Mouse (Mus musculus) liver, postnatal 0 days (tissue): ENCODE measurements around the gene Slc39a13. TPM values are rescaled to one million over a fixed set of nuclear protein-coding genes. Genes with fewer than 3 reads are reported as not detected.
"Not testable (repeated sequence)": the region's sequence is repeated elsewhere in the genome, so short reads cannot be mapped to it uniquely, and the experiment has no call there.

Experiments
- ATAC-seq: fragments of 200-750 bp; cut with Nextera tagmentation; 2 replicates; pipeline ENCODE4 v1.8.0; 2017; ENCODE audit warnings: mild to moderate bottlenecking, moderate library complexity
- DNase-seq: peaks from one replicate; pipeline ENCODE4 v3.0.0-alpha.2; 2016
- H3K27ac ChIP-seq: fragments of 300-500 bp; sonication (generic); 2 replicates; pipeline ENCODE4 v1.5.1; 2014; ENCODE audit warnings: antibody characterized with exemption, moderate library complexity, mild to moderate bottlenecking, low read depth
- H3K27me3 ChIP-seq: fragments of 300-500 bp; sonication (generic); 2 replicates; pipeline ENCODE4 v1.6.1; 2014; ENCODE audit warnings: low read length, control low read depth, mixed read lengths; ENCODE audit not compliant: insufficient read depth
- H3K36me3 ChIP-seq: fragments of 300-500 bp; sonication (generic); replicated peaks from 2 replicates; pipeline ENCODE4 v1.6.1; 2014; ENCODE audit warnings: mild to moderate bottlenecking, control low read depth, low read length, moderate library complexity, mixed read lengths; ENCODE audit not compliant: insufficient read depth
- H3K4me1 ChIP-seq: fragments of 300-500 bp; sonication (generic); 2 replicates; pipeline ENCODE4 v1.6.1; 2014; ENCODE audit warnings: antibody characterized with exemption, mild to moderate bottlenecking, control low read depth; ENCODE audit not compliant: insufficient read depth
- H3K4me2 ChIP-seq: fragments of 300-500 bp; sonication (generic); 2 replicates; pipeline ENCODE4 v1.6.1; 2014; ENCODE audit warnings: low read depth, mild to moderate bottlenecking, low read length, moderate library complexity, mixed read lengths
- H3K4me3 ChIP-seq: fragments of 300-500 bp; sonication (generic); 2 replicates; pipeline ENCODE4 v1.5.1; 2014; ENCODE audit warnings: low read depth, low read length
- H3K9ac ChIP-seq: fragments of 300-500 bp; sonication (generic); replicated peaks from 2 replicates; pipeline ENCODE4 v1.6.1; 2014; ENCODE audit warnings: mild to moderate bottlenecking, moderate library complexity
- H3K9me3 ChIP-seq: fragments of 300-500 bp; sonication (generic); 2 replicates; pipeline ENCODE4 v1.6.1; 2016; ENCODE audit warnings: mild to moderate bottlenecking, control low read depth, low read length, mixed read lengths
- CTCF ChIP-seq: sonication (generic); IDR thresholded peaks from 2 replicates; pipeline ENCODE4 v1.5.1; 2016; ENCODE audit warnings: antibody characterized with exemption, low read depth
- EP300 ChIP-seq: IDR thresholded peaks from 2 replicates; pipeline ENCODE4 v1.6.1; 2016; ENCODE audit warnings: antibody characterized with exemption, low read depth, mild to moderate bottlenecking
- WGBS: fragments of 180-500 bp; shearing (Covaris S2); extraction: QIAGEN DNeasy Blood & Tissue Kit; methylation state at CpG from one replicate; pipeline ENCODE4 v1.1.7; 2014; ENCODE audit not compliant: insufficient replicate concordance; 5-methylcytosine and 5-hydroxymethylcytosine counted together
- polyA plus RNA-seq: library from polyadenylated mRNA; unstranded; fragments of >200 nt; fragmentation: Nextera tagmentation; extraction: Ambion mirVana; gene quantifications from 2 replicates; pipeline ENCODE4 v1.2.1, GENCODE M21; 2015

Slc39a13 gene
- polyA plus RNA-seq, 1 experiment from 2014 or later = 7.2 TPM

DNA sequence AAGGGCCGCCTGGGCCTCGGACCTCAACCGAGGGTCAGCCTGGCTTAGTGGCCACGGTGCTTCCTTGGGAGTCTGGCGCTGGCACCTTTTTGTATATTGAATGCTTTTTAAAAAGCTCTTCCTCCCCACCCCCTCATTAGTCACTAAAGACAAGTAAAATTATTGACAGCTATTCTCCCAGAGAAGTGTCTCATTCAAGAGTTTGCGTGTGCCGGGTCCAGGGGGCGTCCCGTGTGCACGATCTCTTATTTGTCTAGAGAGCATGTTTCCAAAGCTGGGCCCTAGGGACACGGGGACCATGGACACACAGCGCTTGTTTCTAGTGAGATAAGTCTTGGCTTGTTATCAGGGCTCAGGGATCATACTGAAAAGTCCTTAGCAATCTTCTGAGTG, 45.4 kb upstream of the Slc39a13 start:
- DNase-seq (no peak), ATAC-seq (no peak)
- H3K4me3 ChIP-seq = peak overlapping the region; percentile 42

DNA sequence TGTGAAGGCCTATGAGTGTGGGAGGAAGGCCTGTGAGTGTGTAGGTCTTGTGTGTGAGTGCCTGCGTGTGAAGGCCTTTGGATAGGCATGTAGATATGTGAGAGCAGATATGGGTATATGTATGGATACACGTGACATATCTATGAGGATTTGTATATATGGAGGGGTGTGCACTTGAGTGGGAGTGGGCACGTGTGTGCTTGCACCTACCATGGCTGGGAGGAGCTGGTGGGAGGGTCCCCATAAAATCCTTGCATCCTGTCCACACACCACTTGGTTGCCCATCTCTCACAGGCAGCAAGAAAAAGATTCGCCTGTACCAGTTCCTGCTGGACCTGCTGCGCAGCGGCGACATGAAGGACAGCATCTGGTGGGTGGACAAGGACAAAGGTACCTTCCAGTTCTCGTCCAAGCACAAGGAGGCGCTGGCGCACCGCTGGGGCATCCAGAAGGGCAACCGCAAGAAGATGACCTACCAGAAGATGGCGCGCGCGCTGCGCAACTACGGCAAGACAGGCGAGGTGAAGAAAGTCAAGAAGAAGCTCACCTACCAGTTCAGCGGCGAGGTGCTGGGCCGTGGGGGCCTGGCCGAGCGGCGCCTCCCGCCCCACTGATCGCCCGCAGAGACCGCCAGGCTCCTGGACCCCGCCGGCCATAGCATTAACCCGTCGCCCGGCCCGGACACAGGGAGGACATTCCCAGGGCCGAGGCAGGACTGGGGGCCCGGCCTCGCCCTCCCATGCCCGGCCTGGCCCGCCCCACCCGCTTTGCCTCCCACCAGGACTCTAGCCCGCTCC, 44.8 kb upstream of the Slc39a13 start:
- Histone ChIP-seq H3K27ac (no peak overlapping the region), H3K9ac (peak overlapping the region; percentile 54), H3K4me1 (peaks cover 13% of the 10 kb centered on the region), H3K9me3 (no peaks in the 10 kb centered on the region), H3K4me2 (peak overlapping the region; percentile 69), H3K27me3 (no peaks in the 10 kb centered on the region), H3K36me3 (0 out of 2 replicates have a peak, but pooled peaks cover 2% of the 10 kb centered on the region), H3K4me3 (peak overlapping the region; percentile 42)
- TF ChIP-seq EP300 (no peak), CTCF (peak; percentile 100)
- DNase-seq = peak; percentile 93
- WGBS = 60% methylated on average over 42 of the region's 42 CpGs
- peak; percentile 80 for ATAC-seq

More for the DNA sequence above, 45.4 kb upstream of the Slc39a13 start:
- whole genome bisulfite sequencing = 64% methylated on average over 12 of the region's 12 CpGs
- Histone ChIP-seq H3K27ac (no peak overlapping the region), H3K9ac (peak overlapping the region; percentile 54), H3K27me3 (no peaks in the 10 kb centered on the region), H3K4me1 (peaks cover 10% of the 10 kb centered on the region), H3K36me3 (0 out of 2 replicates have a peak, but pooled peaks cover 2% of the 10 kb centered on the region), H3K4me2 (peak overlapping the region; percentile 69), H3K9me3 (no peaks in the 10 kb centered on the region)
- TF ChIP-seq EP300 = no peak
- TF ChIP-seq CTCF = no peak

- ATAC-seq (no peak), DNase-seq (no peak)
- no peak overlapping the region for H3K4me3 ChIP-seq
- H3K27me3 ChIP-seq = no peaks in the 10 kb centered on the region
- H3K4me1 ChIP-seq = peaks cover 14% of the 10 kb centered on the region
- TF ChIP-seq CTCF = no peak
- no peak for TF ChIP-seq EP300
- no peak overlapping the region for H3K4me2 ChIP-seq
- H3K36me3 ChIP-seq = 0 out of 2 replicates have a peak, but pooled peaks cover 2% of the 10 kb centered on the region
- no peak overlapping the region for H3K9ac ChIP-seq
- 60% methylated on average over 6 of the region's 6 CpGs for WGBS
- no peaks in the 10 kb centered on the region for H3K9me3 ChIP-seq
- no peak overlapping the region for H3K27ac ChIP-seq
Observed at GRCm38 (mm10) chr2:91113852-91114251, 43.6 kb upstream of the Slc39a13 start.

DNA sequence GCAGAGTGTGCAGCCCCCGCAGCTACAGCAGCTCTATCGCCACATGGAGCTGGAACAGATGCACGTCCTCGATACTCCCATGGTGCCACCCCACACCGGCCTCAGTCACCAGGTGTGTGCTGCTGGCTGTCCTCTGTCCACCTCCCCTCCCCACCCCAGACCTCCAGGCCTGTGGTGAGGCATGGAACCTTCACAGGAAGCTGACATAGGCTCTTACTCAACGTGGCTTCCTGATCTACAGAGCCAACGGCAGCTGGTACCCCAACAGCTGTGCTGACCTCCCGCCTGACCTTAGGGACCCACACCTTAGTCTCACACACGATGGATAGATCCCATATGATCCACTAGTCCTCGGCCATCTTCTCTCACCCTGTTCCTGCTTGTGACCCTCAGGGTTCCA, 43.1 kb upstream of the Slc39a13 start:
- Histone ChIP-seq H3K4me2 (no peak overlapping the region), H3K4me1 (peaks cover 16% of the 10 kb centered on the region), H3K27ac (no peak overlapping the region), H3K9me3 (no peaks in the 10 kb centered on the region), H3K4me3 (no peak overlapping the region), H3K36me3 (0 out of 2 replicates have a peak, but pooled peaks cover 2% of the 10 kb centered on the region), H3K27me3 (no peaks in the 10 kb centered on the region), H3K9ac (no peak overlapping the region)
- no peak for ATAC-seq
- no peak for DNase-seq
- TF ChIP-seq CTCF = no peak
- no peak for TF ChIP-seq EP300
- 58% methylated on average over 10 of the region's 10 CpGs for WGBS

DNA sequence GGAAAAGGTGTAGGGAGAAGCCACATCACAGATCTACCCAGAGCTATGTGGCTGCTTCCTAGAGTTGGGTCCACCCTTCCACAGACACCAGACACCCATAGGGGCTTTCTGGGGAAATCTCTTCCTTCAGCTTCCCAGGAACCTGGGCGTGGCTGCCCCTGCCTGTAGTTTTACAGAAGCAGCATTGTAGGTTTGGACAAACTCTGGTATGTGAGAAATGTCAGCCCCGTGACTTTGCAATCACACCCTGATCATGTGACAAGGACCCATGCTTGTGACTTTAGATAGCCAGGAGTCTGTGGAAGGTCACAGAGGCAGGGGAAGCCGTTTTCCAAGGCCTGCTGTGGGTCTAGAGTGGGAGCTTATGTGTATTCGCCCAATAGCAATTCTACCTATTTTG, 42.3 kb upstream of the Slc39a13 start:
- H3K4me3 ChIP-seq = no peak overlapping the region
- no peak overlapping the region for H3K4me2 ChIP-seq
- ATAC-seq = no peak
- H3K9me3 ChIP-seq = no peaks in the 10 kb centered on the region
- no peak overlapping the region for H3K9ac ChIP-seq
- 0 out of 2 replicates have a peak, but pooled peaks cover 2% of the 10 kb centered on the region for H3K36me3 ChIP-seq
- no peak for DNase-seq
- no peak for TF ChIP-seq CTCF
- TF ChIP-seq EP300 = no peak
- WGBS = 56% methylated on average over 4 of the region's 4 CpGs
- no peaks in the 10 kb centered on the region for H3K27me3 ChIP-seq
- peaks cover 24% of the 10 kb centered on the region for H3K4me1 ChIP-seq
- no peak overlapping the region for H3K27ac ChIP-seq

DNA sequence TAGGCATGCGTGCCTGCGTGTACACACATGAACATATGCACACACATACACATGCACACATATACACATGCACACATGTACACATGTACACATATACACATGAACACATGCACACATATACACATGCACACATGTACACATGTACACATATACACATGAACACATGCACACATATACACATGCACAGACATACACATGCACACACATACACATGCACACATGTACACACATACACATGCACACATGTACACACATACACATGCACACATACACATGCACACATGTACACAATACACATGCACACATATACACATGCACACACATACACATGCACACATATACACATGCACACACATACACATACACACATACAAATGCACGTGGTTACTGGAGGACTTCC, 41.6 kb upstream of the Slc39a13 start:
- H3K9ac ChIP-seq, DNase-seq, H3K36me3 ChIP-seq, H3K4me3 ChIP-seq, H3K9me3 ChIP-seq, H3K4me2 ChIP-seq, ATAC-seq, H3K27me3 ChIP-seq, H3K27ac ChIP-seq: not testable (repeated sequence)
- H3K4me1 ChIP-seq = peaks cover 24% of the 10 kb centered on the region
- 84% methylated on average over 3 of the region's 3 CpGs for WGBS
